Mouse (Mus musculus): ENCODE data around the gene Lilr4b.

- no peak for TF ChIP-seq CTCF (IDR thresholded peaks at IDR 0.05)
- TF ChIP-seq EP300 (IDR thresholded peaks at IDR 0.05), result no peak
These were observed 26.1 kb upstream of the Lilr4b start for GRCm38 (mm10) chr10:51454365-51454764.

All from lung, postnatal 0 days (tissue).